Mouse (Mus musculus) cerebellum, adult 8-10 months (tissue): ENCODE measurements around the gene Eaf1.
"Not testable (repeated sequence)": the region's sequence is repeated elsewhere in the genome, so short reads cannot be mapped to it uniquely, and the experiment has no call there.

Source experiments
- DNase-seq: peaks from one replicate; pipeline ENCODE4 v3.0.0; 2022

Eaf1 gene

DNA sequence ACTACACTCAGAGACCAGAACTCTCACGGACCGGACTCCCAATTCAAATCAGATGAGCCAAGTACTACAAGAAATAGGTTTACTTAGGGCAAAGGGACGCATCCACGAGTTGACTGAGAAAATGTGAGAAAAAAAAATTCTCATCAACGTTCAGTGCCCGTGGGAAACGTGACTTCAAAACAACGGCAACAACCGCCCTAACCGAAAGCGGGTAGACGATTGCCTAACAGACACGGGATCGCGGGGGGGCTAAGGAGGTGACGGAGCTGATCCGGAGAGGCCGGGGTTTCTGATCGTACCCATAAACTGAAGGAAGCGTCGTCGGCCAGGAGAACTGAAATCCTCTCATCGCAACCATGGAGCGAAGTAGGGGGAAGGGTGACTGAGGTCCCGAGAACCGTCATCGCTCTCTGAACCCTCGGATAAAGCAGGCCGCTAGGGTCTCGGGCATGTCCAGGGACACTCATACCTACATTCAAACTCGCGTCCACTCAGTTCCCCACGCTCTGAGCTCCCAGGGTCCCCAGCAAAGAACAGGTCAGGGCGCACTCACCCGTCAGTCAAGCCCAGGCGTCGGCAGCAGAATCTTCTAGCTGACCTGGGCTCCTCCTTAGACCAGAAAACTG, at the start of gene Eaf1:
Gene Eaf1 (plus strand): TSS at position 51 of the 626 bp plus-strand sequence.
- no peak for DNase-seq

DNA sequence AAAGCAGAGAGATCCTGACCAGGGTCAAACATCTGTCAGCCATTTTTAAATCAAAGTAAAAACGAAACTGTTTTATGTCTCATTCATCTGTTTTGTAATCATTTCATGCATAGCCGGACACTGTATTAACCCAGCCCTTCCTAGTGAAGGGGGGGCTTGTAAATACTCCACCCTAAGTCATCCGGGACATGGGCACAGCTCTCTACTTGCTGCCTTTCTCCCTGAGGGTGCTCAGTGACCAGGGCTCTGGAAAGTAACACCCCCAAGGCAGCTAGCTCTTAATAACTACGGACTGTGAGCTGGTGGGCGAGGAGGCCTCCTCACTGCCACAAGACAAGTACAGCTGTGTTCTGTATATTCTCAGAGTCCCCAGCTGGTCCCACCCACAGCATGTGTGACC, 45.2 kb upstream of the Eaf1 start:
- no peak for DNase-seq

DNA sequence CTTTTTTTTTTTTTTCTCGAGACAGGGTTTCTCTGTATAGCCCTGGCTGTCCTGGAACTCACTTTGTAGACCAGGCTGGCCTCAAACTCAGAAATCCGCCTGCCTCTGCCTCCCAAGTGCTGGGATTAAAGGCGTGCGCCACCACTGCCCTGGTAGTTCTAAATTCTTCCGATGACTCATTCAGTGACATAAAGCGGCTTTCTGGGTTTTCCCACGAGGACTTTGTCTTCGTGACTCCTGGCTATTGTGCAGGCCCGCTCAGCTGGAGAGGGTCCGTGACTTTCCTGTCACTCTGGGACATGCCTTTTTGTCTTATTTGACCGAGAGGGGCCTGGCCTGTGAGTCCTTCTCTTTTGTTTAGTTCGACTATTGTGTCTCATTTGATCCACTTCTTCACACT, 40.3 kb upstream of the Eaf1 start:
- DNase-seq, result not testable (repeated sequence)

GRCm38 (mm10) chr14:31454849-31455566, 39.2 kb upstream of the Eaf1 start:
- no peak for DNase-seq

DNA sequence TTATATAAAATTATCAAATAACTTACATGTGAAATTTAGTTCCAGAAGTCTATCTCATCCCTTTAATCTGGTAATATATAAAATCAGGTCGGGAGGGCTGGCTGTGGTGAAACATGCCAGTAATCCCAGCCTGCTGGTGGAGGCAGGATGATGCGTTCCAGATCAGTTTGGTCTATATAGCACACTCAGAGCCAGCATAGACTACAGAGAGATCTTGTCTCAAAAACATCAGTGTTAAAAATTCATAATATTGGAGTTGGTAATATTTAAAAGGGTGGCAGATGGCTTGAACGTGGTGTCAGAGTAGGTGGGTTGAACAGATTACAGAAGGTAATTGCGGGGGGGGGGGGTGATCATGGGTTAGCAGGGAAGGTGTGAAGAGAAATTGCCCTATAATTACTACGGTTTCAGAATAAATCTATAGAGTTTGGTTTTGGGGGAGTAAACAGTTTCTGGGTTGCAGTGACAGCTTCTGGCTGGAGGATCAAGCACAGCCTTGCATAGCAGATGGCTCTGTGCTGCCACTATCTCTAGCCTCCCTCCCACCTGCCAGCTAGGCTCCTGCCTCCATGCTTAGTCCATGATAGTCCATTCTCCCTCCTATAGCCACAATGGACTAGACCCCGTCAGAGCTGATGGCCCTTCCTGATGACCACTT, 38.0 kb upstream of the Eaf1 start:
- no peak for DNase-seq

- no peak for DNase-seq
Observed at GRCm38 (mm10) chr14:31458006-31458405, 36.2 kb upstream of the Eaf1 start.

DNA sequence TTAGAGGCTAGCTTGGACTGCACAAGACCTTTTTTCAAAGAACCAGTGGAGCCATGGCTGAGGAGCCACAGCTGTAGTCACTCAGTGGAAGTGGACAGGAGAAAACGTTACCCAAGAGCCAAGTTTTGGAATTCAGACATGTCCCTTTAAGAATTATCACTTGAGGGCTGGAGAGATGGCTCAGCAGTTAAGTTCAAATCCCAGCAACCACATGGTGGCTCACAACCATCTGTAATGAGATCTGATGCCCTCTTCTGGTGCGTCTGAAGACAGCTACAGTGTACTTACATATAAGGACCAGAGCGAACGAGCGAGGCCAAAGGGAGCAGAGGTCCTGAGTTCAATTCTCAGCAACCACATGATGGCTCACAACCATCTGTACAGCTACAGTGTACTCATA, 32.0 kb upstream of the Eaf1 start:
- not testable (repeated sequence) for DNase-seq

DNA sequence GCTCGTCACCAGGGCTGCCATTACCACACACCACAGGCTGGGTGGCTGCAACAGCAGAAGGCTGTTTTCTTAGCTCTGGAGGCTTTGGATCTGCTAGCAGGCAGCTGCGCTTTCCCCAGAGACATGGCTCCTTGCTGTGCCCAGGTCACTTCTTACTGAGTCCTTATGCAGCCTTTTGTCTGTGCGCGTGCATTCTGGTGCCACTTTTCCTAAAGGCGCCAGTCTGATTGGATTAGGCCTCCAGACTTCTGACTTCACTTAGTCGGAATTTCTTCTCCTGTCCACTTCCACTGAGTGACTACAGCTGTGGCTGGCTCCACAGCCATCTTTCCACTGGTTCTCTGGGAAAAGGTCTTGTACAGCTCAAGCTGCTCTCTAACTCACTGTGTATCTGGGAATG, 31.3 kb upstream of the Eaf1 start:
- no peak for DNase-seq

DNA sequence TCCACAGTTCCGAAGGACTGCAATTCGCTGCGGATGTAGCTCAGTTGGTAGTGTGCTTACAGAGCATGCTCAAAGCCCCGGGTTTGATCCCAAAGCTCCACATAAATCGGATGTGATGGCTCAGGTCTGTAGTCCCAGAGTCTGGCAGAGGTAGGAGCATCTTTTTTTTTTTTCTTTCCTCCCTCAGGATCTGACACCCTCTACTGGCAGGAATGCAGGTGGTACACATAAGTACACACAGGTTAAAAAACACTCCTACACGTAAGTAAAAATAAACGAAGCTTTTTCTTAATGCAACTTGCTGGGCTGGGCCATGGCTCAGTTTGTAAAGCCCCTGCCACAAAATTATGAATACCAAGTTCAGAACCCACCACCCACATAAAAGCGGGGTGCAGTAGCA, 30.0 kb upstream of the Eaf1 start:
- DNase-seq, result peak; percentile 16

- no peak for DNase-seq
Observed at GRCm38 (mm10) chr14:31469711-31470110, 24.5 kb upstream of the Eaf1 start.

- DNase-seq, result peak; percentile 65
Observed at GRCm38 (mm10) chr14:31472451-31473061, 21.6 kb upstream of the Eaf1 start.

- DNase-seq, result no peak
Observed at GRCm38 (mm10) chr14:31473297-31473696, 20.9 kb upstream of the Eaf1 start.

DNA sequence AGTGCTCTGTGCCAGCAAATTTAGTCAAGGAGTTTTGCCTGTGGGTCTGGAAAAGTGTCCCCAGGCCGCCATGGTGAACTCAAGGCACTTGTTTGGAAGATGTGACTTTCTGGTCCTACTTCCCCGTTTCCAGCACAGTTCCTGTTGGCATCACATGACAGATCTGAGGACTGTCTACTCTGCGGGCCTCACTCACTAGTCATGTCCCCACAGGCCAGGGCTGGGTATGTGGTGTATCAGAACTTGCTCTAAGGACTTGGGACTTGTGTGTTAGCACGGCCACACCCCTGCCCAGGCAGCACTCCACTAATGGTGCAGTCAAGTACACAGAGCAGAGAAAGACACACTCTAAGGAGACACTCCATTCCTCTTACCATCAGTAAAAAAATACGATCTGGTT, 11.8 kb upstream of the Eaf1 start:
- no peak for DNase-seq

DNA sequence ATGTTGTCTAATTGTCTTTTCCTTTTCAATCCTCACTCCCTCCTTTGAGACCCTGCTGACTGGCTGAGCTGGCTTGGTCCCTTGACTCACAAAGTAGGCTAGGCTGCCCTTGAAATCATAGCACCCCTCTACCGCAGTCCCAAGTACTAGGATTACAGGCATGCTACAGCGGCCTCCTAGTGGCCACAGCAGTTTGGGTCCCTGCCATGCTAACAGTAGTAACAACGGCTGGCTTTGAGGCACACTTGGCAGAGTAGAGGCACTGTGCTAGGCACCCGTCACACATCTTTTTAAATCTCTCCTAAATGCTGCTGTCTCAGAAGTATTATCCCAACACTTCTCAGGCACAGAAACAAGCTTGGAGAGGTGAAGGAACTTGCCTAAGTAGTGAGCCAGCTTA, 7.7 kb upstream of the Eaf1 start:
- DNase-seq, result no peak

DNA sequence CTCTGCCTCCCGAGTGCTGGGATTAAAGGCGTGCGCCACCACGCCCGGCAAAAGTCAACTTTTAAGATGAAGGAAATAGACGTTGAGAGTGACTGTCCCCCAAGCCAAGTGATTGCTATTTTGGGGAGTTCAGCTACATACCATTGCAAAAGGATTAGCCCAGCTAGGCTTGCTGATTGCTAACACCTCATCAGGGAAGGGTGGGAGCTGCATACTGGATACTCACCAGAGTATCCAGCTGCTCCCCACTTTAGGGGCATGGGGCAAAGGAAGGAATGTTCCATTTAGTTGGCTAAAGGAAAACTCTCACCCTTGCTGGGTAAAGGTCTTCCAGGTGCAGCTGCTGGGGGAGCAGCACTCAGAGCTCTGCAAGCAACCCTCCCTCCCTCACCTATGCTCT, 6.1 kb upstream of the Eaf1 start:
- no peak for DNase-seq

GRCm38 (mm10) chr14:31493901-31494300, 298 bp upstream of the Eaf1 start:
- no peak for DNase-seq

DNA sequence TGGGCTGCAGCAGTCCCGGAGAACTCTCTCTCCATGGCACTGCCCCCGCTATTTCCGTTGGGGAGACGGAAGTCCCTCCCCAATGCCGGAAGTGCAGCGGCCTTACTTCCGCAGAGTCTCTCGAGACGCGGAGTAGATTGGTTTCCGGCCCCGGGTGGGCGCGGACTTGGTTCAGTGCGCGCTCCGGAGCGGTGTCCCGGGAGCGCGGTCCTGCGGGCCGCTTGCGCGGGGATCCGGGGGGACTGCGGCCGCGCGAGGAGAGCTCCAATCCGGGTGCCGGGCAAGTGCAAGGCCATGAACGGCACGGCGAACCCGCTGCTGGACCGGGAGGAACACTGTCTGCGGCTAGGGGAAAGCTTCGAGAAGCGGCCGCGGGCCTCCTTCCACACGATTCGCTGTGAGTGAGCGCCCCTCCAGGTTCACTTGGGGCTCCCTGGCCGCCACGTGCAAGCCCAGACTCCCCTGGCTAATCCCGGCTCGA, 816 bp downstream of the Eaf1 start, which contains the start of gene Mettl6:
Gene Mettl6 (minus strand): TSS at position 66 of the 481 bp plus-strand sequence.
- peak; percentile 84 for DNase-seq

GRCm38 (mm10) chr14:31495538-31495937, 1.3 kb downstream of the Eaf1 start:
- DNase-seq, result no peak

- no peak for DNase-seq
Observed at GRCm38 (mm10) chr14:31496241-31496646, 2.0 kb downstream of the Eaf1 start.

DNA sequence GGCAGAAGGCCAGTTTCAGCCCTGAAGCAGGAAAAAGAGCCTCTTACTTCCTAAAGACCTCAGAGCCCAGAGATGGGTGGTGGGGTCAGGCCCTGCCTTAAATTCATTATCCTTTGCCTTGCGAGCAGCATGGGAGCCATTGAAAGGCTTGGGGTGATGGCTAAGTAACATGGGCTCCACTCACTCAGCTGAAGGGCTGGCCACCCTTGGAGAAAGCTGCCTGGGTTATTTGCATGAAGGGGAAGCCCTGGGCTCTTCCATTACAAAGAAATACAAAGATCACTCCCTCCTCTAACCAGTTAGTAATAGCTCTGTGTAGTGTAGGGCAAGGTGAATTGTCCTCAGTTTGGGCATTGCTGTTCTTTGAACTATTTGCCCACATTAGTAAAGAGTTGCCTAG, 5.3 kb downstream of the Eaf1 start:
- no peak for DNase-seq

DNA sequence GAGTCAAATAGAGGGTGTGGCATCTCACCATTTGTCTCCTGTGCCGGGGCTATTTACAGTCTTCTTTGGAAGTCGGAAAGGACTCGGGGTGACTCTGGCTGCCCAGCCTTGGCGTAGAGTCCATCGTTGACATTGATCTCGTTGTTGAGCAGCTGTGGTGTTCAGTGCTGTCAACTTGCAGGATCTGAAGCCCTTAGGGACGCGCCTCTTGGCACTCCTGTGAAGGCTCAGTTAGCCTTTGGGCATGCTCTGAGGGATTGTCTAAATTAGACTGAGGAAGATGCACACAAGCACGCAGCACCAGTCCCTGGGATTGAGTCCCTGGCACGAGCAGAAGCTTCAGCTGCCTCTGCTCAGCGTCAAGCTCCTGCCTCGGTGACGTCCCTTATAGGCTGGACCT, 9.2 kb downstream of the Eaf1 start:
- DNase-seq, result no peak

DNA sequence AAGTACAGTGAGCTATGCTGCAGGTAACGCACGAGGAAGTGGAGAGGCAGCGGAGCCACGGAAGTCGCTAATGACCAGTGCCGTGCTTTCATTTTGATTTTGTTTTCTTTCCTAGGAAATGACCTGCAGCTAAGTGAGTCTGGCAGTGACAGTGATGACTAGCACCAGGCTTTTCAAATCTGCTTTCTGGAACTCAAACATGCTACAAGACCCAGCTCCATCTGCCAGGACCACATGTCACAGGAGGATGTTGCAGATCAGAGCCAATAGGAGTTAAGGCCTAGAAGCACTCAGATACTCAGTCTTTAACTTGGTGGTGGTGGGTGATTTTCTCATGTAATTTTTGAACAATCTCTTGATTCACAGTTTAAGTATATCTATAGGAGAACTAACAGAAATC, 12.3 kb downstream of the Eaf1 start:
- DNase-seq, result peak; percentile 53

DNA sequence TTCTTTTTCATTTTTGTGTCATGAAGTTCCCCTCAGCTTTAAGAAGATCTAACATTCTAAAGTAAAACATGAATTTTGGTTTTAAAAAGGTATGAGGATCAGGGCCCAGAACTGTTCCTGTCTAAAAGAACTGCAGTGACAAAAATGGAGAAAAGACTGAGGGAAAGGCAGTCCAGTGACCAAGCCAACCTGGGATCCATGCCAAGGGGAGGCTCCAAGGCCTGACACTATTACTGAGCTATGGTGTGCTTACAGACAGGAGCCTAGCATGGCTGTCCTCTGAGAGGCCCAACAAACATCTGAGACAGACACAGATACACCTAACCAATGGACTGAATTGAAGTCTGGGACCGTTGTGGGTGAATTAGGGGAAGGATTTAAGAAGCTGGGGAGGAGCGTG, 15.7 kb downstream of the Eaf1 start:
- peak; percentile 21 for DNase-seq

GRCm38 (mm10) chr14:31510322-31510721, 16.1 kb downstream of the Eaf1 start:
- no peak for DNase-seq
